Mouse (Mus musculus) intestine, postnatal 0 days (tissue): Measurements from ENCODE around the gene Ndufs8. TPM values are rescaled to one million over a fixed set of nuclear protein-coding genes. Genes with fewer than 3 reads are reported as not detected.

Experiments used
- ATAC-seq: fragments of 200-750 bp; cut with Nextera tagmentation; 2 replicates; pipeline ENCODE4 v1.8.0; 2017; ENCODE audit warnings: mild to moderate bottlenecking, moderate TSS enrichment, moderate library complexity
- H3K27ac ChIP-seq: fragments of 300-500 bp; sonication (generic); 2 replicates; pipeline ENCODE4 v1.5.1; 2014; ENCODE audit warnings: mild to moderate bottlenecking, low read depth, low read length, moderate library complexity
- H3K27me3 ChIP-seq: fragments of 300-500 bp; sonication (generic); replicated peaks from 2 replicates; pipeline ENCODE4 v1.6.1; 2014; ENCODE audit warnings: low read length, mixed read lengths; ENCODE audit not compliant: control insufficient read depth, insufficient read depth
- H3K36me3 ChIP-seq: fragments of 300-500 bp; sonication (generic); 2 replicates; pipeline ENCODE4 v1.6.1; 2014; ENCODE audit warnings: mild to moderate bottlenecking, moderate library complexity; ENCODE audit not compliant: control insufficient read depth, insufficient read depth
- H3K4me1 ChIP-seq: fragments of 300-500 bp; sonication (generic); replicated peaks from 2 replicates; pipeline ENCODE4 v1.6.1; 2014; ENCODE audit warnings: antibody characterized with exemption, low read length, mixed read lengths; ENCODE audit not compliant: control insufficient read depth, insufficient read depth
- H3K4me2 ChIP-seq: fragments of 300-500 bp; sonication (generic); replicated peaks from 2 replicates; pipeline ENCODE4 v1.6.1; 2014; ENCODE audit warnings: low read depth, mild to moderate bottlenecking, moderate library complexity
- H3K4me3 ChIP-seq: fragments of 300-500 bp; sonication (generic); 2 replicates; pipeline ENCODE4 v1.5.1; 2014; ENCODE audit warnings: low read depth, low read length
- H3K9ac ChIP-seq: fragments of 300-500 bp; sonication (generic); 2 replicates; pipeline ENCODE4 v1.6.1; 2014; ENCODE audit warnings: mild to moderate bottlenecking, low read depth, low read length
- H3K9me3 ChIP-seq: fragments of 300-500 bp; sonication (generic); 2 replicates; pipeline ENCODE4 v1.6.1; 2016; ENCODE audit warnings: mixed run types; ENCODE audit not compliant: control insufficient read depth
- CTCF ChIP-seq: sonication (generic); IDR thresholded peaks from 2 replicates; pipeline ENCODE4 v1.5.1; 2016; ENCODE audit warnings: low read depth, mild to moderate bottlenecking, control low read depth, antibody characterized with exemption, moderate library complexity
- WGBS: fragments of 180-500 bp; shearing (Covaris S2); extraction: QIAGEN DNeasy Blood & Tissue Kit; methylation state at CpG from one replicate; pipeline ENCODE4 v1.1.7; 2014; 5-methylcytosine and 5-hydroxymethylcytosine counted together
- polyA plus RNA-seq: library from polyadenylated mRNA; unstranded; fragments of >200 nt; fragmentation: Nextera tagmentation; extraction: Ambion mirVana; gene quantifications from 2 replicates; pipeline ENCODE4 v1.2.1, GENCODE M21; 2015

The Ndufs8 gene
- polyA plus RNA-seq, 1 experiment from 2014 or later = 317 TPM

GRCm38 (mm10) chr19:3946715-3947114 lies 34.1 kb upstream of the Ndufs8 start:
- Histone ChIP-seq H3K4me2 (no peak overlapping the region), H3K27me3 (no peaks in the 10 kb centered on the region), H3K9ac (no peak overlapping the region), H3K36me3 (peaks cover 23% of the 10 kb centered on the region), H3K27ac (no peak overlapping the region), H3K4me3 (no peak overlapping the region), H3K4me1 (0 out of 2 replicates have a peak, but pooled peaks cover 3% of the 10 kb centered on the region), H3K9me3 (no peaks in the 10 kb centered on the region)
- TF ChIP-seq CTCF = peak; percentile 98
- 18% methylated on average over 2 of the region's 2 CpGs for WGBS
- ATAC-seq = peak; percentile 52

- TF ChIP-seq CTCF = no peak
- Histone ChIP-seq H3K9me3 (no peaks in the 10 kb centered on the region), H3K4me1 (0 out of 2 replicates have a peak, but pooled peaks cover 3% of the 10 kb centered on the region), H3K36me3 (peaks cover 23% of the 10 kb centered on the region), H3K4me3 (no peak overlapping the region), H3K4me2 (no peak overlapping the region), H3K27me3 (no peaks in the 10 kb centered on the region), H3K27ac (no peak overlapping the region), H3K9ac (no peak overlapping the region)
- no peak for ATAC-seq
- WGBS = 31% methylated on average over 10 of the region's 10 CpGs
Measured at GRCm38 (mm10) chr19:3945872-3946564, 33.4 kb upstream of the Ndufs8 start.

GRCm38 (mm10) chr19:3942986-3943735 lies 30.6 kb upstream of the Ndufs8 start:
- peak overlapping the region; percentile 43 for H3K4me2 ChIP-seq
- H3K9ac ChIP-seq = no peak overlapping the region
- 0 out of 2 replicates have a peak, but pooled peaks cover 3% of the 10 kb centered on the region for H3K4me1 ChIP-seq
- no peak overlapping the region; the same call in 1 of the 2 replicates for H3K4me3 ChIP-seq
- peaks cover 11% of the 10 kb centered on the region; the same call in 1 of the 2 replicates for H3K36me3 ChIP-seq
- peak; percentile 66 for ATAC-seq
- no peak overlapping the region for H3K27ac ChIP-seq
- WGBS = 18% methylated on average over 27 of the region's 27 CpGs
- no peaks in the 10 kb centered on the region for H3K27me3 ChIP-seq
- no peaks in the 10 kb centered on the region for H3K9me3 ChIP-seq
- peak; percentile 23; the same call in 1 of the 2 replicates for TF ChIP-seq CTCF

- no peak overlapping the region for H3K27ac ChIP-seq
- H3K4me1 ChIP-seq = 0 out of 2 replicates have a peak, but pooled peaks cover 3% of the 10 kb centered on the region
- H3K36me3 ChIP-seq = 0 out of 2 replicates have a peak, but pooled peaks cover 4% of the 10 kb centered on the region
- H3K4me3 ChIP-seq = no peak overlapping the region
- H3K9me3 ChIP-seq = no peaks in the 10 kb centered on the region
- H3K27me3 ChIP-seq = no peaks in the 10 kb centered on the region
- no peak for ATAC-seq
- H3K4me2 ChIP-seq = no peak overlapping the region
- no peak for TF ChIP-seq CTCF
- WGBS = 71% methylated on average over 7 of the region's 7 CpGs
- no peak overlapping the region for H3K9ac ChIP-seq
Measured at GRCm38 (mm10) chr19:3942315-3942714, 29.7 kb upstream of the Ndufs8 start.

- Histone ChIP-seq H3K4me2 (peak overlapping the region; percentile 93), H3K27me3 (no peaks in the 10 kb centered on the region), H3K4me3 (peak overlapping the region; percentile 64), H3K9me3 (no peaks in the 10 kb centered on the region), H3K36me3 (no peaks in the 10 kb centered on the region), H3K4me1 (no peaks in the 10 kb centered on the region), H3K27ac (peak overlapping the region; percentile 70; the same call in 1 of the 2 replicates), H3K9ac (peak overlapping the region; percentile 58)
- peak; percentile 63 for ATAC-seq
- WGBS = 12% methylated on average over 22 of the region's 22 CpGs
- TF ChIP-seq CTCF = no peak
Measured at GRCm38 (mm10) chr19:3935896-3936850, 23.6 kb upstream of the Ndufs8 start.
